ENCODE assay signal across 11 mouse cellular contexts in the genomic region with DNA sequence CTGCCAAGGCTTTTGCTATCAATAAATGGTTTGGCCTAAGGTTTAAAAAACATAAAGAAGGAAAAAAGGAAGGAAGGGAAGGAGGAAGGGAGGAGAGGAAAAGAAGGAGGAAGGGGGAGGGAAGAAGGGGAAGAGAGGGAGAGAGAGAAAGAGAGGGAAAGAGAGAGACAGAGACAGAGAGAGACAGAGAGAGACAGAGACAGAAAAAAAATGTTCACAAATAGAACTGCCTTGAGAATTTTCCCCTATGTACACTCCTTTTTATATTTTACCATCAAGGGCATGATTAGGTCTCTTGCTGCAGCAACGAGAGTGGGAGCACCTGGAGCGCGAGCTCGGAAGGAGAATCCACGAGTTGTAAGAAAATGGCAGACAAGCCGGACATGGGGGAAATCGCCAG. TPM values are rescaled to one million over a fixed set of nuclear protein-coding genes. Genes with fewer than 3 reads are reported as not detected.
DNase-seq lines count a peak whose midpoint lies in the region; ATAC-seq and TF ChIP-seq lines count a peak whose summit lies in the region.
"Had no signal": no experiment of that assay in that cellular context is flagged by ENCODE, and none has a peak within 500 bp of the region (broad histone marks: within the 10 kb centered on the region; RNA-seq: fewer than 3 reads in every experiment).

Gene Gm9844 (plus strand): TSS at position 301 of the 400 bp plus-strand sequence.

- TF ChIP-seq EP300 in stomach, postnatal 0 days (optimal IDR thresholded peaks at IDR 0.05), result no peak

- H3K27me3 ChIP-seq in heart, embryonic 12.5 days (replicated peaks), result peaks cover 4% of the 10 kb centered on the region; the same call in 1 of the 2 replicates
- no peaks in the 10 kb centered on the region for H3K27me3 ChIP-seq in limb, embryonic 15.5 days
- H3K27me3 ChIP-seq in stomach, postnatal 0 days (ENCODE audit: control insufficient read depth, insufficient read depth, low read length), result no peaks in the 10 kb centered on the region

- H3K9me3 ChIP-seq in heart, embryonic 12.5 days (replicated peaks), result no peaks in the 10 kb centered on the region
- H3K9me3 ChIP-seq in limb, embryonic 15.5 days, result no peaks in the 10 kb centered on the region
- H3K9me3 ChIP-seq in stomach, postnatal 0 days (ENCODE audit: control insufficient read depth, low read length), result no peaks in the 10 kb centered on the region

- no peak for ATAC-seq in heart, embryonic 12.5 days (ENCODE audit: insufficient number of reproducible peaks, low FRiP score)
- no peak for ATAC-seq in limb, embryonic 15.5 days (ENCODE audit: insufficient number of reproducible peaks, low FRiP score, low TSS enrichment, low read depth)
- no peak for ATAC-seq in stomach, postnatal 0 days (ENCODE audit: low FRiP score, low TSS enrichment)

- no peaks in the 10 kb centered on the region for H3K4me1 ChIP-seq in heart, embryonic 12.5 days (replicated peaks)
- no peaks in the 10 kb centered on the region for H3K4me1 ChIP-seq in limb, embryonic 15.5 days
- H3K4me1 ChIP-seq in stomach, postnatal 0 days (replicated peaks; ENCODE audit: control insufficient read depth, insufficient read depth), result no peaks in the 10 kb centered on the region

- no peak within 1 kb of the TSS for H3K27ac ChIP-seq in heart, embryonic 12.5 days (ENCODE audit: poor library complexity, severe bottlenecking)
- H3K27ac ChIP-seq in limb, embryonic 15.5 days, result no peak within 1 kb of the TSS
- no peak within 1 kb of the TSS for H3K27ac ChIP-seq in stomach, postnatal 0 days (replicated peaks)
- H3K27ac ChIP-seq: gastrocnemius, adult 2 months had no signal

- intact Hi-C loops in heart, postnatal 25 days (cut with DNase I), result no loop called here

- WGBS in heart, embryonic 12.5 days, result 85% methylated on average over 7 of the region's 7 CpGs
- 85% methylated on average over 7 of the region's 7 CpGs for WGBS in limb, embryonic 15.5 days
- WGBS in stomach, postnatal 0 days, result 72% methylated on average over 7 of the region's 7 CpGs

- no peak within 1 kb of the TSS for H3K4me3 ChIP-seq in heart, embryonic 12.5 days
- H3K4me3 ChIP-seq in limb, embryonic 15.5 days, result no peak within 1 kb of the TSS
- no peak within 1 kb of the TSS for H3K4me3 ChIP-seq in stomach, postnatal 0 days (ENCODE audit: low read depth, low read length)
- H3K4me3 ChIP-seq: gastrocnemius, adult 2 months had no signal

- H3K9ac ChIP-seq in heart, embryonic 12.5 days, result no peak within 1 kb of the TSS
- H3K9ac ChIP-seq in limb, embryonic 15.5 days, result no peak within 1 kb of the TSS
- H3K9ac ChIP-seq in stomach, postnatal 0 days (ENCODE audit: low read length), result no peak within 1 kb of the TSS

- DNase-seq in heart, postnatal 25 days (ENCODE audit: low spot score), result no peak
- no peak for DNase-seq in urinary bladder, adult 2 months (ENCODE audit: low spot score)
- DNase-seq in urinary bladder, postnatal 10 days (ENCODE audit: low spot score), result no peak
- no peak for DNase-seq in stomach, postnatal 0 days (ENCODE audit: low spot score)
- DNase-seq in spleen, adult 18-20 months, result no peak
- no peak for DNase-seq in thymus, postnatal 10 days (ENCODE audit: low spot score in 2 of 2)
- DNase-seq: cerebellum, postnatal 10 days; gastrocnemius, adult 2 months; thymus, postnatal 4 days had no signal

- no peak for TF ChIP-seq CTCF in stomach, postnatal 0 days (IDR thresholded peaks at IDR 0.05; ENCODE audit: low read depth)

- no peaks in the 10 kb centered on the region for H3K36me3 ChIP-seq in heart, embryonic 12.5 days
- no peaks in the 10 kb centered on the region for H3K36me3 ChIP-seq in limb, embryonic 15.5 days
- no peaks in the 10 kb centered on the region for H3K36me3 ChIP-seq in stomach, postnatal 0 days (ENCODE audit: control insufficient read depth, insufficient read depth, low read length)

- H3K4me2 ChIP-seq in heart, embryonic 12.5 days, result no peak within 1 kb of the TSS
- no peak within 1 kb of the TSS for H3K4me2 ChIP-seq in limb, embryonic 15.5 days
- H3K4me2 ChIP-seq in stomach, postnatal 0 days (replicated peaks; ENCODE audit: low read depth), result no peak within 1 kb of the TSS

RNA-seq across cellular contexts. Expression of gene Gm9844, which starts in this region (rescaled TPM):
- polyA plus RNA-seq in heart, embryonic 12.5 days (2016; fragmentation: Nextera tagmentation; extraction: Ambion mirVana), result 12.6 and 13.6 TPM in 2 replicates
- not detected for total RNA-seq in heart, postnatal 25 days (2021)
- polyA plus RNA-seq in urinary bladder, adult 2 months (2012; rRNA removed), result 10.7 and 12.1 TPM in 2 replicates
- 12.0 and 12.4 TPM in 2 replicates for polyA plus RNA-seq in limb, embryonic 15.5 days (2015; fragmentation: Nextera tagmentation; extraction: Ambion mirVana)
- 10.4 and 15.8 TPM in 2 replicates for polyA plus RNA-seq in stomach, postnatal 0 days (2015; fragmentation: Nextera tagmentation; extraction: Ambion mirVana)
- total RNA-seq: gastrocnemius, adult 2 months had no signal
